Mouse (Mus musculus) E14TG2a.4 (cell line): ENCODE results near the gene Myo10.
A peak's percentile ranks its signal among the peaks of the same experiment; 100 is the strongest.

Experiments used
- H3K27me3 ChIP-seq: 2 replicates; pipeline ENCODE4 v1.6.1; 2014; ENCODE audit warnings: low read length, control low read depth; ENCODE audit not compliant: insufficient read depth
- H3K36me3 ChIP-seq: 2 replicates; pipeline ENCODE4 v1.6.1; 2014; ENCODE audit warnings: low read length, control low read depth; ENCODE audit not compliant: insufficient read depth
- H3K4me1 ChIP-seq: replicated peaks from 2 replicates; pipeline ENCODE4 v1.6.1; 2014; ENCODE audit warnings: low read depth, low read length, control low read depth
- H3K4me3 ChIP-seq: replicated peaks from 2 replicates; pipeline ENCODE4 v1.5.1; 2014; ENCODE audit warnings: mild to moderate bottlenecking, low read length
- H3K9me3 ChIP-seq: 2 replicates; pipeline ENCODE4 v1.6.1; 2014; ENCODE audit warnings: low read length, control low read depth
- CTCF ChIP-seq: conservative IDR thresholded peaks from 2 replicates; pipeline ENCODE4 v1.5.1; 2014; ENCODE audit warnings: low read length
- NANOG ChIP-seq: IDR thresholded peaks from 2 replicates; pipeline ENCODE4 v1.6.1; 2014; ENCODE audit warnings: borderline replicate concordance, low read length, mixed read lengths
- POU5F1 ChIP-seq: IDR thresholded peaks from 2 replicates; pipeline ENCODE4 v1.6.1; 2014; ENCODE audit warnings: low read length, borderline replicate concordance

The Myo10 gene

DNA sequence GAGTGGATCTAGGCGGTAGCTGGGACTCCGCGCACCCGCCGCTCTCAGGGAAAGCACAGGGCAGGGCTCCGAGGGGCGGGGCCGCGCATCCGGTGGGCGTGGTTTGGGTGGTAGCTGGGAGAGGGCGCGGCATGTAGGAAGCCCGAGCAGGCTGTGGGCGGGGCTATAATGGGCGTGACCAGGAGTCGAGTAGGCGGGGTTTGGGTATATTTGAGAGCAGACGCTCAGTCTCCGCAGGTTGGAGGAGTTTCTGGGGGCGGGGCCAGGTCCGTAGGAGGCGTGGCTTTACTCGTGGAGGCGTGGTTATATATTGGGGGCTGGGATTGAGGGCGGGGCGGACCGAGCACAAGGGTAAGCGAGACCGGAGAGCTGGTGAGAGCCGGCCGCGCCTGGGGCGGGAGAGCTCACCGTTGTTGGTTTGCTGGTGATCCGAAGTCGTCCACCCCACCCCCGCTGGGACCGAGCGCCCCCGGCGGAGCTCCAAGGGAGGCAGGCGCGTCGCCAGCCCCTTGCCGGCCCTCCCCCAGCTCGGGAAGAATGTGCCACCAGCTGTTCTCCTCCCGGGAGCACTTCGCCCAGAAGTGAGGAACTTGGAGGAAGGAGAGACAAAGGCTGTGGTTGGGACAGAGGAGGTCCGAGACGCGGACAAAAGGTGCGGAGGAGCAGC is at the start of gene Myo10:
TSS of gene Myo10 (plus strand) at position 326 of the 667 bp plus-strand sequence.
- H3K36me3 ChIP-seq, result 0 out of 2 replicates have a peak, but pooled peaks cover 3% of the 10 kb centered on the region
- peaks cover 7% of the 10 kb centered on the region for H3K27me3 ChIP-seq
- H3K4me3 ChIP-seq, result peak within 1 kb of the TSS; percentile 98
- peaks cover 51% of the 10 kb centered on the region for H3K4me1 ChIP-seq
- H3K9me3 ChIP-seq, result no peaks in the 10 kb centered on the region
- no peak for TF ChIP-seq NANOG
- TF ChIP-seq CTCF, result no peak
- no peak for TF ChIP-seq POU5F1

DNA sequence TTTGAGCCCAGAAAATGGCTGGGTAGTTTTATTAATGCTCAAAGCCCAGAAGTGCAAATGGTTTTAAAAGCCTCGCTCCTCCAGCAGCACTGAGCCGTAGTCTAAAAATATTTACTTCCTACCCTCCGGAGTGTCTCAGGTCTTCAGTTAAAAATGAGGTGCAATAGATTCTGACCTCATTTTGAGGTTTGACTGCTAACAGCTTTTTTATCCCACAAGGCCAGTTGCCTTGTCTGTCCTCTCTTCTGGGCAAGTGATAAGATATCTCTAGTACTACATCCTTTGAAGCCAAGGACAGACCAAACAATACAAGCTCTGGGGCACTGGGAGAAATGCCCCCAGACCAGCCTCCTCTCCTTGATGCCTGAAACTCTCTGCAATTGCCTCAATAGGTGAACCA is 49.2 kb upstream of the Myo10 start:
- H3K4me3 ChIP-seq, result no peak overlapping the region
- H3K27me3 ChIP-seq, result no peaks in the 10 kb centered on the region

DNA sequence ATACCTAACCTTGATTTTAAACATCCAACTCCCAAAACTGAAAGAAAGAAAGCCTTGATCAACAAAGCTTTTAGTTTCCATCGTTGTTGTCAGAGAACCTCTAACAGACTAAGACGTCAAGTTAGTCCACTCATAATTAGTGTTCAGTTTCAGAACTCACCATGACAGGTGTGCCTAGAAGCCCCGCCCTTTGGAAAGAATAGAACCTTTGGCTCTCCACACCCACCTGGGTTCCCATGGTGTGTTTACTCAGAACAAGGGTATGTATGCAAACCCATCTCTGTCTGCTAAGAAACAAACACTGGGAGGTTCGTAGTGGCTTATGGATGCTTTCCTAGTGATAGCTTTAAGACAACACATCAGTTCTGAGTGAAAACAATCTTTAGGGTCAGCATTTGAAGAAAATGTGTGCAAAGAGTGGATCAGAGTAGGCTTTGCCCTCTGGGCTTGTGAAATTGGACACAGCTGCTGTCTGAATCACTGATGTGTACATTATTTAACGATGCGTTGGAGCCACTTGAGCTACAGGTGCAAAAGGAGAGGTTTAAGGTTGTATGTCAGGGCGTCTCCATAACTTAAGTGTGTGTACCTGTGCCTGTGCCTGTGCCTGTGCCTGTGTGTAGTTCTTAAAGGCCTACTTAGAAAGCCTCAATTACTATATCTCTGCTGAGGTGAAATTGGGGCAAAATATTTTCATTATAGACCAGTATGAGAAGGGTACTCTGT is 48.3 kb upstream of the Myo10 start:
- Histone ChIP-seq H3K4me3 (no peak overlapping the region), H3K36me3 (no peaks in the 10 kb centered on the region), H3K27me3 (no peaks in the 10 kb centered on the region), H3K4me1 (no peaks in the 10 kb centered on the region), H3K9me3 (no peaks in the 10 kb centered on the region)
- TF ChIP-seq POU5F1 (no peak), CTCF (no peak), NANOG (no peak)

More for the DNA sequence above, 49.2 kb upstream of the Myo10 start:
- H3K4me1 ChIP-seq, result no peaks in the 10 kb centered on the region
- no peak for TF ChIP-seq POU5F1
- no peak for TF ChIP-seq CTCF
- TF ChIP-seq NANOG, result no peak
- no peaks in the 10 kb centered on the region for H3K9me3 ChIP-seq
- H3K36me3 ChIP-seq, result no peaks in the 10 kb centered on the region

DNA sequence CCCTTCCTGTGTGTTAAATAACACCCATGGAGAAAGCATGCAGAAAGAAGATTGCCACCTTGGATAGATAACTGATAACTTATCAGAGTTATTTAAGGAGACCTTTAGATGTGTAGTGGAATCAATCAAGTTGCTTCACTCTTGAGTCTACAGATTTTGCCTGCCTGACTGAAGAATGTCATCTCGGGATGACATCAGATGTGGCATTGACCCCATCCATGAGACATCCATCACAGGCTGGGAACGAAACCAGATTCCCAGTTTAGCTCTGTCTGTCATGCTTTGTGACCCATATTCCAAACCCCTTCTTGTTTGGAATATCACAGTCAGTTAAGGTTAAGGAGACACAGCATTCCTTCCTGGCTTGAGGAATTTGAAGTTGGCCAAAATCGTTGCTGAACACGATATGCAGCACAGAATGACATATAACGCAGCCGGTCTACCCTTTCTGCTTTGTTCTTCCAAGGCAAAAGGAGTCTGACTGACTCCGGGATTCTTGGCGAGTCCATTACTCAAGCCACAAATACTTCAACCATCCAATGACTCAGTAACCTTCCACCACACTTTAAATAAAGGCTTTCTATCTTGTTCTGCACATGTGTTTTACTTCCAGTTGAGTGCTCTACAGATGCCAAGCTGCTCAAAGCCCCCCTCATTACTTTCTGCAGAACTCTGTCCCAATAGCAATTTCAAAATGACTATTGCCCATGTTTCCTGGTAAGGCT is 44.8 kb upstream of the Myo10 start:
- no peaks in the 10 kb centered on the region for H3K36me3 ChIP-seq
- H3K4me1 ChIP-seq, result no peaks in the 10 kb centered on the region
- no peak for TF ChIP-seq POU5F1
- no peak for TF ChIP-seq NANOG
- no peak; the same call in 1 of the 2 replicates for TF ChIP-seq CTCF
- H3K9me3 ChIP-seq, result no peaks in the 10 kb centered on the region
- no peaks in the 10 kb centered on the region for H3K27me3 ChIP-seq
- no peak overlapping the region for H3K4me3 ChIP-seq

DNA sequence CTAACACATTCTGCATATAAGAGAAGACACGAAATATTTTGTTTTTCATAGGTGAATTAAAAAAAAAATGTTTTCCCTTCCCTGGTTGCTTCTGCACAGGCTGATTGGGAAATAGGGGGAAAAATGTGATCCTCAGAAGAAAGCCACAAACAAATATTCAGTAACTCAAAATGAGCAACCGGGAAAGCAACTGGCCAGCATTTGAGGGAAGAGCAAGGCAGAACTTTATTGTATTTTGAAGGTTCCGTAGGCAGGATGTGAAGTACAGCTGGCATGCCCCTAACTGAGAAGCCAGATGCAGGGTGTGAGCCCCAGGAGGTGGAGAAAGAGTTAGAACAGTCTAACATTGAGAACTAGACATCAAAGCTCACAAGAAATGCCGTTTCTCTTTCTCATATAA is 44.0 kb upstream of the Myo10 start:
- TF ChIP-seq NANOG (no peak), POU5F1 (no peak), CTCF (no peak)
- Histone ChIP-seq H3K9me3 (no peaks in the 10 kb centered on the region), H3K36me3 (no peaks in the 10 kb centered on the region), H3K4me3 (no peak overlapping the region), H3K4me1 (no peaks in the 10 kb centered on the region), H3K27me3 (0 out of 2 replicates have a peak, but pooled peaks cover 2% of the 10 kb centered on the region)

DNA sequence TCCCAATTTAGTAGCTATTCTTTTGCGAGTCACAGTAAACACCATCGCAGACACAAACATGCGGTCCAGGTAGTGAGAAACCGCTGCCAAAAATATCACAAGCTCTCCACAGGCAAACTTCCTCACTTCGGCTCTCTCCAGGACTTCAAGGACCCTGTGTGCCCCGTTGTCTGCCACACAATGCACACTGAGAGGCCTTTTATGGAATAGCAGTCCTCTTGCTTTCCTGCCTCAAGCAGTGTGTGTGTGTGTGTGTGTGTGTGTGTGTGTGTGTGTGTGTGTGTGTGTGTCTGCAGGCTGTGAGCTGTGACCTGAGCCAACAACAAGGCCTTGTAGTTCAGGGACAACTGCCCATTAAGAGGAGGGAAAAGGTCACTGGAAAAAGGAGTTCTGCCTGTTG is 41.6 kb upstream of the Myo10 start:
- H3K36me3 ChIP-seq, result no peaks in the 10 kb centered on the region
- H3K4me3 ChIP-seq, result no peak overlapping the region
- no peaks in the 10 kb centered on the region for H3K4me1 ChIP-seq
- 0 out of 2 replicates have a peak, but pooled peaks cover 2% of the 10 kb centered on the region for H3K27me3 ChIP-seq
- H3K9me3 ChIP-seq, result no peaks in the 10 kb centered on the region
- TF ChIP-seq CTCF (no peak), NANOG (no peak), POU5F1 (no peak)

DNA sequence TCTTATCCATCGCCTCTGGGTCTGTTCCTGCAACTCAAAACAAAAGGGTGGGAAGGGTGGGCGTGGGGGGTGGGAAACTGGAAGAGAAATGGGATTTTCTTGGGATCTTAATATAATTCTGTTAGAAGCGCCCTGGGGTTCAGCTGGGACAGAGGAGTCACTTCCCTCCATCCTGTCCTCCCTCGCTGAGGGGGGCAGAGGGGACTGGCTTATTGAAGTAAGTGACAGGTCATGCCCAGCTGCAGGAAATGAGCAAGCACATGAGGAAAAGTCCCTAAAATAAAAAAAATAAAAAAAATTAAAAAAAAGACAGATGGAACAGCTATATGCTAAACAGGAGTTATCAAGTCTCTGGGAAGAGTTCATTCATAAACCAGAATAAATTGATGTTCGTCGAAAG is 40.3 kb upstream of the Myo10 start:
- Histone ChIP-seq H3K36me3 (no peaks in the 10 kb centered on the region), H3K27me3 (0 out of 2 replicates have a peak, but pooled peaks cover 2% of the 10 kb centered on the region), H3K4me3 (no peak overlapping the region), H3K9me3 (no peaks in the 10 kb centered on the region), H3K4me1 (no peaks in the 10 kb centered on the region)
- TF ChIP-seq CTCF (no peak), NANOG (no peak), POU5F1 (no peak)

DNA sequence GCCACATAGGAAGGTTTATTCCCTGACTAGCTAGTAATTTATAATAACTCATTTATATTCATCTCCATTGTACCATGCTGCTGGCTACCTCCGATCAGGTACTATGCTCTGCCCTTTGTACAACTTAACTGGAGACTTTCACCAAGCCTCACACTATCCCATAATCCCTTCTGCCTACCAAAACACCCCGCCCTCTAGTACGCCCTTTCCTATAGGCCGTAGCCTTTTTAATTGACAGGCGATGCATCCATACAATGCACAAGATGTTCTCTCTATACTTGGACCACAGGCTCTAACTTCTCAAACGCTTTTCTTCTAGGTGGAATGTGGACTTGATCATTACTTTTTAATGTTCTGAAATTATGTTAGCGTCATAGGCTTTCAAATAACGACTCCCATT is 39.0 kb upstream of the Myo10 start:
- no peak for TF ChIP-seq CTCF
- TF ChIP-seq NANOG, result no peak
- no peak for TF ChIP-seq POU5F1
- Histone ChIP-seq H3K27me3 (0 out of 2 replicates have a peak, but pooled peaks cover 2% of the 10 kb centered on the region), H3K4me3 (no peak overlapping the region)

More for the DNA sequence above, 39.0 kb upstream of the Myo10 start:
- Histone ChIP-seq H3K9me3 (no peaks in the 10 kb centered on the region), H3K36me3 (no peaks in the 10 kb centered on the region), H3K4me1 (no peaks in the 10 kb centered on the region)
